14 mouse cellular contexts compared by ENCODE assay signal in the genomic region with DNA sequence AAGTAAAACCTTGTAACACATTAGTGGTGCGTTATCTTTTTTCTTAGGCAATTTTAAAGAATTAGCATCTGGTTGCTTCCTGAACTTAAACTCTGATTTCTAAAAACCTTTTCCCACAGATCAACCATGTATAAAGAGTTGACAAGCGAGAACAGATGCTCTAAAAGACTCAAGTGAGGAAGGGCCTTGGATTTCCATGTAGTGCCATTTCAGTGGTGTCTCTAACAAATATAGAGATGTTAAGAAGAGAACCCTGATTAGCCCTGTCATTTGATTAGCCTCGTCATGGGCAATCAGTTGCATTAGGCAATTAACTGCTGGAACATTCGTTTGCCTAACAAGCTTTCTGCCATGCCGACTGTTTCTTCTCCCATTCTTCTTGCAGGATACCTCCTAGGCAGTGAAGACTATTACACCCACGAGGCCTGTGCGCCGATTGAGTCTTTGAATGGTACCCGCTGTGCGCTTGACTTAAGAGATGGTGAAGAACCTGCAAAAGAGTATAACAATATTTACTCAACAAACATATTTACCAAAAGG. TPM values are rescaled to one million over a fixed set of nuclear protein-coding genes. Genes with fewer than 3 reads are reported as not detected.
DNase-seq lines count a peak whose midpoint lies in the region; ATAC-seq and TF ChIP-seq lines count a peak whose summit lies in the region.
"Had no signal": no experiment of that assay in that cellular context is flagged by ENCODE, and none has a peak within 500 bp of the region (broad histone marks: within the 10 kb centered on the region; RNA-seq: fewer than 3 reads in every experiment).

No protein-coding gene starts in this region.

- ATAC-seq in forebrain, embryonic 14.5 days: peak; percentile 57; the same call in 1 of the 2 replicates
- no peak for ATAC-seq in forebrain, embryonic 12.5 days (ENCODE audit: low FRiP score)
- peak; percentile 48; the same call in 1 of the 2 replicates for ATAC-seq in neural tube, embryonic 12.5 days (ENCODE audit: low FRiP score, low read depth)
- no peak for ATAC-seq in neural tube, embryonic 15.5 days (ENCODE audit: low FRiP score)

- no peaks in the 10 kb centered on the region for H3K36me3 ChIP-seq in forebrain, embryonic 14.5 days (ENCODE audit: control insufficient read depth, insufficient read depth, low read length)
- no peaks in the 10 kb centered on the region for H3K36me3 ChIP-seq in forebrain, embryonic 12.5 days (replicated peaks)
- H3K36me3 ChIP-seq in neural tube, embryonic 12.5 days: no peaks in the 10 kb centered on the region
- H3K36me3 ChIP-seq in neural tube, embryonic 15.5 days: no peaks in the 10 kb centered on the region

- DNase-seq in forebrain, embryonic 14.5 days (ENCODE audit: low spot score): no peak
- no peak for DNase-seq in layer of hippocampus, adult 2 months (ENCODE audit: low spot score in 2 of 2)
- no peak for DNase-seq in layer of hippocampus, adult 8-10 months (ENCODE audit: low spot score in 2 of 2)
- DNase-seq in kidney, adult 18-20 months: no peak
- DNase-seq: gastrocnemius, postnatal 25 days; heart, adult 2 months; left cerebral cortex, postnatal 4 days; thymus, adult 18-20 months had no signal

- whole genome bisulfite sequencing in forebrain, embryonic 14.5 days: 53% methylated on average over 10 of the region's 10 CpGs
- 65% methylated on average over 10 of the region's 10 CpGs for WGBS in forebrain, embryonic 12.5 days
- 61% methylated on average over 10 of the region's 10 CpGs for WGBS in neural tube, embryonic 12.5 days
- 50% methylated on average over 10 of the region's 10 CpGs for WGBS in neural tube, embryonic 15.5 days

- H3K4me1 ChIP-seq in forebrain, embryonic 14.5 days (ENCODE audit: control insufficient read depth, insufficient read depth, low read length): no peaks in the 10 kb centered on the region
- 0 out of 2 replicates have a peak, but pooled peaks cover 4% of the 10 kb centered on the region for H3K4me1 ChIP-seq in forebrain, embryonic 12.5 days
- no peaks in the 10 kb centered on the region; the same call in 1 of the 2 replicates for H3K4me1 ChIP-seq in neural tube, embryonic 12.5 days
- H3K4me1 ChIP-seq in neural tube, embryonic 15.5 days: peaks cover 8% of the 10 kb centered on the region

- H3K9me3 ChIP-seq in forebrain, embryonic 14.5 days (replicated peaks; ENCODE audit: control insufficient read depth, low read length): no peaks in the 10 kb centered on the region
- H3K9me3 ChIP-seq in forebrain, embryonic 12.5 days: no peaks in the 10 kb centered on the region
- no peaks in the 10 kb centered on the region for H3K9me3 ChIP-seq in neural tube, embryonic 12.5 days
- H3K9me3 ChIP-seq in neural tube, embryonic 15.5 days (replicated peaks): no peaks in the 10 kb centered on the region

- TF ChIP-seq CTCF in layer of hippocampus, adult 2 months (conservative IDR thresholded peaks at IDR 0.05): no peak

- H3K4me2 ChIP-seq in forebrain, embryonic 14.5 days (ENCODE audit: low read length): no peak overlapping the region
- no peak overlapping the region for H3K4me2 ChIP-seq in forebrain, embryonic 12.5 days
- H3K4me2 ChIP-seq in neural tube, embryonic 12.5 days (replicated peaks): no peak overlapping the region
- no peak overlapping the region for H3K4me2 ChIP-seq in neural tube, embryonic 15.5 days
- H3K4me2 ChIP-seq: liver, embryonic 11.5 days had no signal

- H3K27ac ChIP-seq in forebrain, embryonic 14.5 days (ENCODE audit: low read depth, low read length): no peak overlapping the region
- H3K27ac ChIP-seq in forebrain, embryonic 12.5 days: no peak overlapping the region
- H3K27ac ChIP-seq in layer of hippocampus, adult 2 months: peak overlapping the region; percentile 39
- no peak overlapping the region for H3K27ac ChIP-seq in neural tube, embryonic 12.5 days
- H3K27ac ChIP-seq in neural tube, embryonic 15.5 days (replicated peaks): no peak overlapping the region
- H3K27ac ChIP-seq: heart, adult 2 months; kidney, postnatal 0 days had no signal

- H3K27me3 ChIP-seq in forebrain, embryonic 14.5 days (replicated peaks; ENCODE audit: control insufficient read depth, insufficient read depth, low read length): no peaks in the 10 kb centered on the region
- H3K27me3 ChIP-seq in forebrain, embryonic 12.5 days: no peaks in the 10 kb centered on the region
- no peaks in the 10 kb centered on the region for H3K27me3 ChIP-seq in neural tube, embryonic 12.5 days (replicated peaks)
- H3K27me3 ChIP-seq in neural tube, embryonic 15.5 days (replicated peaks): peaks cover 4% of the 10 kb centered on the region; the same call in 1 of the 2 replicates

- no peak overlapping the region for H3K4me3 ChIP-seq in forebrain, embryonic 14.5 days (ENCODE audit: low read depth, low read length)
- no peak overlapping the region for H3K4me3 ChIP-seq in forebrain, embryonic 12.5 days (replicated peaks)
- H3K4me3 ChIP-seq in layer of hippocampus, adult 2 months: no peak overlapping the region
- no peak overlapping the region for H3K4me3 ChIP-seq in neural tube, embryonic 12.5 days
- no peak overlapping the region for H3K4me3 ChIP-seq in neural tube, embryonic 15.5 days (replicated peaks)
- H3K4me3 ChIP-seq: heart, adult 2 months had no signal

- H3K9ac ChIP-seq in forebrain, embryonic 14.5 days (ENCODE audit: low read length): no peak overlapping the region
- H3K9ac ChIP-seq in forebrain, embryonic 12.5 days: no peak overlapping the region
- no peak overlapping the region for H3K9ac ChIP-seq in neural tube, embryonic 12.5 days
- no peak overlapping the region for H3K9ac ChIP-seq in neural tube, embryonic 15.5 days (replicated peaks)
- H3K9ac ChIP-seq: liver, postnatal 0 days had no signal

RNA-seq across cellular contexts. Expression of a gene that starts 22.3 kb away (rescaled TPM):
- 10.0 and 12.2 TPM in 2 replicates for polyA plus RNA-seq in forebrain, embryonic 14.5 days (2014; fragmentation: Nextera tagmentation; extraction: Ambion mirVana)
- polyA plus RNA-seq in forebrain, embryonic 12.5 days (2016; fragmentation: Nextera tagmentation; extraction: Ambion mirVana): 7.2 and 7.3 TPM in 2 replicates
- total RNA-seq in layer of hippocampus, adult 2 months (2021): 10 to 100 TPM; 87.0 to 95.3 TPM
- total RNA-seq in layer of hippocampus, adult 8-10 months (2022): 100 to 1,000 TPM in 2 of 4 experiments, 10 to 100 TPM in 2; 81.5 to 103 (median 92.5) TPM
- 6.2 and 7.6 TPM in 2 replicates for polyA plus RNA-seq in neural tube, embryonic 12.5 days (2016; fragmentation: Nextera tagmentation; extraction: Ambion mirVana)
- polyA plus RNA-seq in neural tube, embryonic 15.5 days (2015; fragmentation: Nextera tagmentation; extraction: Ambion mirVana): 8.9 and 10.2 TPM in 2 replicates

Comparison
In these comparisons a context has a peak if more than half of its experiments do, and no peak if none do; other contexts are left out.
1. ATAC-seq: peak in forebrain, embryonic 14.5 days (single experiment) and neural tube, embryonic 12.5 days (single experiment); none in forebrain, embryonic 12.5 days (single experiment) and neural tube, embryonic 15.5 days (single experiment).